Mouse (Mus musculus) forebrain, embryonic 16.5 days (tissue): ENCODE results near the gene Stk17b. TPM values are rescaled to one million over a fixed set of nuclear protein-coding genes. Genes with fewer than 3 reads are reported as not detected.
"Not testable (repeated sequence)": the region's sequence is repeated elsewhere in the genome, so short reads cannot be mapped to it uniquely, and the experiment has no call there.

Source experiments
- ATAC-seq: fragments of 200-750 bp; cut with Nextera tagmentation; 2 replicates; pipeline ENCODE4 v1.8.0; 2017; ENCODE audit warnings: mild to moderate bottlenecking, moderate library complexity
- H3K27ac ChIP-seq: fragments of 300-500 bp; sonication (generic); 2 replicates; pipeline ENCODE4 v1.5.1; 2014; ENCODE audit warnings: low read length, control low read depth
- H3K27me3 ChIP-seq: fragments of 300-500 bp; sonication (generic); replicated peaks from 2 replicates; pipeline ENCODE4 v1.6.1; 2014; ENCODE audit warnings: low read length; ENCODE audit not compliant: control insufficient read depth, insufficient read depth
- H3K36me3 ChIP-seq: fragments of 300-500 bp; sonication (generic); 2 replicates; pipeline ENCODE4 v1.6.1; 2014; ENCODE audit not compliant: control insufficient read depth, insufficient read depth
- H3K4me1 ChIP-seq: fragments of 300-500 bp; sonication (generic); replicated peaks from 2 replicates; pipeline ENCODE4 v1.6.1; 2014; ENCODE audit warnings: low read length; ENCODE audit not compliant: control insufficient read depth, insufficient read depth
- H3K4me2 ChIP-seq: fragments of 300-500 bp; sonication (generic); 2 replicates; pipeline ENCODE4 v1.6.1; 2014; ENCODE audit warnings: mild to moderate bottlenecking, low read length, control low read depth
- H3K4me3 ChIP-seq: fragments of 300-500 bp; sonication (generic); replicated peaks from 2 replicates; pipeline ENCODE4 v1.5.1; 2014; ENCODE audit warnings: mild to moderate bottlenecking, low read length, control low read depth
- H3K9ac ChIP-seq: fragments of 300-500 bp; sonication (generic); replicated peaks from 2 replicates; pipeline ENCODE4 v1.6.1; 2014; ENCODE audit warnings: low read depth, low read length, control low read depth
- H3K9me3 ChIP-seq: fragments of 300-500 bp; sonication (generic); 2 replicates; pipeline ENCODE4 v1.6.1; 2016; ENCODE audit warnings: low read length; ENCODE audit not compliant: control insufficient read depth
- WGBS: fragments of 180-500 bp; shearing (Covaris S2); extraction: QIAGEN DNeasy Blood & Tissue Kit; methylation state at CpG from one replicate; pipeline ENCODE4 v1.1.7; 2014; 5-methylcytosine and 5-hydroxymethylcytosine counted together
- polyA plus RNA-seq: library from polyadenylated mRNA; unstranded; fragments of >200 nt; fragmentation: Nextera tagmentation; extraction: Ambion mirVana; gene quantifications from 2 replicates; pipeline ENCODE4 v1.2.1, GENCODE M21; 2015

Stk17b gene
- polyA plus RNA-seq, 1 experiment from 2014 or later: 6.0 TPM

DNA sequence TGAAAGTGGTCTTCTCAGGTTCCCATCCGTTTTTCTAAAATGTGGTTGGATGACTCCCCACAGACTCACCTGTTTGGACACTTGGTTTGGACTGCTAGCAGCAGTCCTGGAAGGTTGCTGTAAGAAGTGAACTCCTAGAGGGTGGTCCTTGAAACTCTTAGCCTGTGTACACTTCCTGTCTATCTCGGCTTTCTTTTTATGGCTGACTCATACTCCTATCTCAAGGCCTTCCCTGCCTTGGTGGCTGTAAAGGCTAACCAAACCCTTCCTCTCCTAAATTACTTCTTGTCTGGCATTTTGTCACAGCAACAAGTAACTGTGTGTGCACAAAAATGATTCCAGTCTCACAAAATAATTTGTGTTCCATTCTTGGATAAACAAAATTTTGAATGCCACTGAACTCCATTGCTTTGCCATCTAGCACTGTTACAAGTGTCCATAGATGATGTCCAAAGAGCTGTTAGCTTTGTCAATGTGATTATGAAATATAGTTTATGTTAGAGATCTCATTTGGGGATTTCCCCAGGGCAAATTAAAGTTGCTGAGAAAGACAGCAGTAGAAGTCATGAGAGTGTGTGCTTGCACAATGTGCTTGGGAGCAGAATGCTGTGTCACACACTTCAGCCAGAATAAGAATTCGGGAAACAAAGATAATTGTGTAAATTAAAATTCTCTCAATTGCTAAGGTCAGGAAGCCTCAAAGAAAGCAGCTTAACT is 43.1 kb downstream of the Stk17b start:
- peaks cover 4% of the 10 kb centered on the region for H3K27me3 ChIP-seq
- 84% methylated on average over 3 of the region's 3 CpGs for WGBS
- no peak overlapping the region for H3K4me3 ChIP-seq
- no peaks in the 10 kb centered on the region for H3K36me3 ChIP-seq
- no peaks in the 10 kb centered on the region for H3K4me1 ChIP-seq
- no peak overlapping the region for H3K9ac ChIP-seq
- H3K9me3 ChIP-seq: no peaks in the 10 kb centered on the region
- H3K27ac ChIP-seq: no peak overlapping the region
- no peak overlapping the region for H3K4me2 ChIP-seq
- no peak for ATAC-seq

DNA sequence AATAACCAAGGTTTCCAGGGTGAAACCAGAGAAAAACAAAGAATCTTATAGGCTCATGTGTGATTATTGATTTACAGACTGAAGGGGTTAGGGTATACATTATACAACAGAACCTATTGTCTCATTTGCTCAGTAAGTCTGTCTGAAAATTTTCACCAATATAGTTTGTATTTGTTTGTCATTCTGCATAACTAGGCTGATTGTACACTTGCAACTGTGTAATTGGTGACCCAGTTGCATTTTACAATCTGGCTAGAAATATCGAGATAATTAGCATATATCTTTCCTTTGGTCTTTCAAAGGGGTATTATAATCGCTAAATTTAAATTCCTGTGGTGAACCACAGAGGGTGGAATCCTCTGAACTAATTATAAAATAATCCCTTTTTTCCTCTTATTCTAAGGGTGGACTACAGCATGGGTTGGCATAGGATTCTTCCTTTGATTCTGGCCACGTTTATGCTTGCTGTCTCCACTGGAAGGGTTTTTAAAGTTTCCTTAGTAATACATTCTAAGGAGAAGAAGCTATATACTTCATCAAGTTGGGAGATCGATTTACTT is 44.2 kb downstream of the Stk17b start:
- Histone ChIP-seq H3K27ac (no peak overlapping the region), H3K36me3 (no peaks in the 10 kb centered on the region), H3K9me3 (no peaks in the 10 kb centered on the region), H3K4me3 (no peak overlapping the region), H3K4me2 (no peak overlapping the region), H3K4me1 (no peaks in the 10 kb centered on the region), H3K9ac (no peak overlapping the region), H3K27me3 (peaks cover 5% of the 10 kb centered on the region)
- 0 out of 2 replicates have a peak, but pooled peaks have one; percentile 45 for ATAC-seq
- 24% methylated on average over 4 of the region's 4 CpGs for WGBS

DNA sequence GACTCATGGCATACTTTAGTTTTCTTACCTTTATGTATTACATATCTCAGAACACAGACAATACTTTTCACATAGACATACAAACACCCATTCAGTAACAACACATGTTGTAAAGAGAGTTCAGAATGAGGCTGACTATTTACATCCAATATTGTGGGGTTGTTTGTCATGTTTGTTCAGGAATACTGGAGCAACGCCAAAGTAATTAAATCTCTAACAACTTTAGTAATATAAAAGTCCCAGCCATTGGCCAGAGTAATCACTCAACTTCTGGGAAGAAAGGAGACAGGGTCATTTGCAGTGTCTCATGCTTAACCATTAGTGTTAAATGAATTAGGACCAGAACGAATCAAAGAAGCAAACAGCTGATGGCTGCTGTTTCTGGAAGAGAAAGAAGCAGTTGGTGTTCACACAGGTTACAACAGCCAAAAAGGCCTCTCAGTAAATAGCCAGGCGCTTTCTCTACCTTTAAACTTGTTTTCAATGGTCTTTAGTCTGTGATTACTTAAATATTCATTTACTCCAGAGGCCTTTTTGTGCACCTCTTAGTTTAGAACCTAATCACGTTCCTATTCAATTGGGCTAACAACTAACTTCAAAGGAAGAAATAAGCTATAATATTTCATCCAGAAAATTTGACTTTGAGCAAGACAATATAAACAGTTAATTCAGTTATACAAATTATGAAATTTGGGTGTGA is 44.8 kb downstream of the Stk17b start:
- H3K4me3 ChIP-seq: not testable (repeated sequence)
- ATAC-seq: peak; percentile 93

DNA sequence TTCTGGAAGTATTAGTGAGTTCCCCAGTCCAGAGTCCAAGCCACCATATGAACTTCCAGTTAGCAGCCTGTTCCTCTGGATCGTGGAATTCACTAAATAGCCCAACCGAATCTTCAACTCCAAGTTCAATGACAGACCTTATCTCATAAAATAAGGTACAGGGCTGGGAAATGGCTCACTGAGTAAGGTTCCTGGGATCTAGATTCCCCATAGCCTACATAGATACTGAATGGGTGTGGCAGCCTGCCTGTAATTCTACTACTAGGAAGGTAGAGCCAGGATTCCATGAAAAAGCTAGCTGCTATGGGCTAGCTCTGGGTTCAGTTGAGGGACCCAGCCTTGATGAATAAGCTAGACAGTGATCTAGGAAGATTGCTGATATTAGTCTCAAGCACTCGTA is 48.4 kb downstream of the Stk17b start:
- Histone ChIP-seq H3K4me2 (no peak overlapping the region), H3K27me3 (peaks cover 2% of the 10 kb centered on the region), H3K27ac (no peak overlapping the region), H3K9ac (no peak overlapping the region), H3K9me3 (no peaks in the 10 kb centered on the region), H3K36me3 (no peaks in the 10 kb centered on the region), H3K4me3 (no peak overlapping the region), H3K4me1 (no peaks in the 10 kb centered on the region)
- no peak for ATAC-seq
- 93% methylated on average over 3 of the region's 3 CpGs for WGBS

More for the DNA sequence above, 44.8 kb downstream of the Stk17b start:
- WGBS: 13% methylated on average over 3 of the region's 4 CpGs
- not testable (repeated sequence) for H3K4me2 ChIP-seq, H3K4me1 ChIP-seq, H3K9me3 ChIP-seq, H3K27ac ChIP-seq, H3K36me3 ChIP-seq, H3K9ac ChIP-seq, H3K27me3 ChIP-seq

DNA sequence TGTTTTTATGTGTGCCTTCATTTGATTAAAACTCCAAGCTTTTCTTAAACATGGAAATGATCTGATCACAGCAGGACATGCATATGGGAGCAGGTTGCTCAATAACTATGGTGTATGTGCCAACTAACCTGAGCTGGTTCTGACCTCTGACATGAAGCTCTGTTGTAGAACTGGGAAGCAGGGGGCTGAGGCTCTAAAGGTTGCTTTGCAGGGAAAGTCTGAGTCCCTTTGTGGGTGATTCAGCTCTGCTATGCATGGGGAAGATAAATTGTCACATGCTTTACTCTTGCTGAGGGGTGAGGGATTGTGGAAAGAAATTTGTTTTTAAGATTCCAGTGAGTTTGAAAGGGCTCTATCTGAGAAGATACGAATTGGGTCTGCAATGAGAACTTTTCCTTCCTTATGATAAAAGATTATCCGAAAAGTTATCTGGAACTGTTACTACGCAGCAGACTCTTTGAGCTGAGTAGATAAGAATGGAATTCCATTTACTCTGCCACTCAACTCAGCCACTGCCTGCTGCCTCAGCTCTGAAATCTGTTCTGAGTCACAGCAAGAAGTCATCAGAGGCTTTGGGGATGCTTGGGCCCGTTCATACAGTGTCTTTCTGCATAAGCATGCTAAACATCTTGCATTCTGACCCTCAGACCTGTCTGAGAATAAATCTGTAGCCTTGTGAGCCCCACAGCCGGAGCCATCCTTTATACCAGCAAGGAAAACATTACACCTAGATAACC is 56.4 kb downstream of the Stk17b start:
- no peaks in the 10 kb centered on the region for H3K4me1 ChIP-seq
- no peak overlapping the region for H3K27ac ChIP-seq
- 79% methylated on average over 5 of the region's 5 CpGs for WGBS
- H3K36me3 ChIP-seq: no peaks in the 10 kb centered on the region
- H3K27me3 ChIP-seq: no peaks in the 10 kb centered on the region
- H3K4me3 ChIP-seq: no peak overlapping the region
- no peaks in the 10 kb centered on the region for H3K9me3 ChIP-seq
- no peak overlapping the region for H3K9ac ChIP-seq
- no peak for ATAC-seq
- no peak overlapping the region for H3K4me2 ChIP-seq

DNA sequence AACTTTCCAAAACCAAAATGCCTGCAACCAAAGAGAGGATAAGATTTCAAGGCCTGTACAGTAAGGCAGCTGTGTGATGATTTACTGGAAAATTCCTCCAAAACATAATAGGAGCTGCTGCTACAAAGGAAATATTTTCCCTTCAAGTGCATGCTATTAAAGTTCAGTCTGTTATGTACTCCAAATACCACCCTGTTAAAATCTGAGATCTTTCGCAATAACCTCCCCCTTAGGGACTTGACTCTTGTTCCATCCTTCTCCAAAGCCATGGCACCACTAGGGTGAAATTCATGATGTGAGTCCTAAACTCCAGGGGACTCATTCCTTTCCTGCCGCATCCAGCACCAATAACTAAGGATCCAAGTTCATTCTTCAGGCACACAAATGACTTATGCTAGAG is 58.1 kb downstream of the Stk17b start:
- H3K36me3 ChIP-seq: no peaks in the 10 kb centered on the region
- H3K4me2 ChIP-seq: no peak overlapping the region
- no peak overlapping the region for H3K27ac ChIP-seq
- H3K27me3 ChIP-seq: no peaks in the 10 kb centered on the region
- WGBS: 97% methylated on average over 2 of the region's 2 CpGs
- no peak overlapping the region for H3K4me3 ChIP-seq
- no peak overlapping the region for H3K9ac ChIP-seq
- H3K4me1 ChIP-seq: no peaks in the 10 kb centered on the region
- ATAC-seq: no peak
- H3K9me3 ChIP-seq: no peaks in the 10 kb centered on the region

DNA sequence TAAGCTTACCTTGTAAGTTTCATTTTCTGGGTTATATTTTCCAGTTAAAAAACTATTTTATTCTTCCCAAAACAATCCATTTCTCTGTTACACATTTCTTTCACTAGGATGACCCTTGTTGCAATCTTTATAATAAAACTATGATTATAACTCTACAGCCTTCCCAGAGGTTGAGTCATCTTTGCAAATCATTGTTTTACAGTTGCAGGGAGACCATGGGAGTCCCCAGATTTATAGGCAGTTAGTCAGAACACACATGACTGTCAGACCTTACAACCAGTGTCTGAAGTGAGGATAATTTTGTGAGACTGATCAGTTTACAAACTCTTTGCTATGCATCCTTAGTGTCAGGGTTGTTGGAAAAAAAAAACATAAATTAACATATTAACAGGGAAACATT is 63.7 kb downstream of the Stk17b start:
- Histone ChIP-seq H3K4me2 (no peak overlapping the region), H3K27ac (no peak overlapping the region), H3K4me1 (no peaks in the 10 kb centered on the region), H3K9ac (no peak overlapping the region), H3K9me3 (no peaks in the 10 kb centered on the region), H3K36me3 (no peaks in the 10 kb centered on the region), H3K27me3 (no peaks in the 10 kb centered on the region), H3K4me3 (no peak overlapping the region)
- ATAC-seq: no peak

DNA sequence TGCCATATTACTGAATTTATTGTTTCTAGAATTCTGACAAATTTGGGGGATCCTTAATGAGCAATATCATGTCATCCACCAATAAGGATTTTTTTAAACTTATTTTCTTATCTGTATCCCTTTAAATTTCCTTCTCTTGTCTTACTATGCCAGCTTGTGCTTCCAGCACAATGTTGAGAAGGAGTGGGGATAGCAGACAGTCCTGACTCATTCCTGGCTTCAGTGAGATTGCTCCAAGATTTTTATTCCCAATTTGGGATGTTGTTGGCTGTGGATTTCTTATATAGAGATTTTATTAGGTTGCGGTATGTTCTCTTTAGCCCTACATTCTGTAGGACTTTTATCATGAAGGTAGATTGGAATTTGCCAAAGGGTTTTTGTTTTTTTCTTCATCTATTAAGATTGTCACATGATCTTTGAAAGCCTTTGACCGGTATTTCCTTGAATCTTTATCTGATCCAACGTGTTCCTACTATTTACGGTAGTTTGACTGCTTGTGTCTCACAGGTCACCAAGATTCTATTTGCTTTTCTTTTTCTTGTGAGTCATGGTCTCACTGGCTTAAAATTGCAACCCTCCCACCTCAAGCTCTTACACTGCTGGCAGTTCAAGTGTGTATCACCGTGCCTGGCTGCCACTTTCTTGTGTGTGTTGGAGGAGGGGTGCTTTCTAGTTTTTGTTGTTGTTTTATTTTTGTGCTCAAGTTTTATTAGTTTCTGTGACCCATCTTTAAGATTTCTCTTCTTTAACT is 64.2 kb downstream of the Stk17b start:
- Histone ChIP-seq H3K4me2 (no peak overlapping the region), H3K27ac (no peak overlapping the region), H3K36me3 (no peaks in the 10 kb centered on the region), H3K4me1 (no peaks in the 10 kb centered on the region), H3K4me3 (no peak overlapping the region), H3K27me3 (no peaks in the 10 kb centered on the region), H3K9me3 (no peaks in the 10 kb centered on the region), H3K9ac (no peak overlapping the region)
- WGBS: 91% methylated on average over 5 of the region's 5 CpGs
- ATAC-seq: no peak
